Mouse (Mus musculus) midbrain, embryonic 12.5 days (tissue): Measurements from ENCODE around the gene Mpc1. TPM values are rescaled to one million over a fixed set of nuclear protein-coding genes. Genes with fewer than 3 reads are reported as not detected.
A peak's percentile ranks its signal among the peaks of the same experiment; 100 is the strongest.

Experiments used
- ATAC-seq: fragments of 200-750 bp; cut with Nextera tagmentation; 2 replicates; pipeline ENCODE4 v1.8.0; 2017; ENCODE audit warnings: low read depth, moderate TSS enrichment, moderate library complexity; ENCODE audit not compliant: low FRiP score
- H3K27ac ChIP-seq: fragments of 300-500 bp; sonication (generic); replicated peaks from 2 replicates; pipeline ENCODE4 v1.5.1; 2016; ENCODE audit warnings: mild to moderate bottlenecking
- H3K27me3 ChIP-seq: fragments of 300-500 bp; sonication (generic); 2 replicates; pipeline ENCODE4 v1.6.1; 2016; ENCODE audit warnings: mild to moderate bottlenecking
- H3K36me3 ChIP-seq: fragments of 300-500 bp; sonication (generic); 2 replicates; pipeline ENCODE4 v1.6.1; 2016
- H3K4me1 ChIP-seq: fragments of 300-500 bp; sonication (generic); 2 replicates; pipeline ENCODE4 v1.6.1; 2016
- H3K4me2 ChIP-seq: fragments of 300-500 bp; sonication (generic); replicated peaks from 2 replicates; pipeline ENCODE4 v1.6.1; 2016; ENCODE audit warnings: mild to moderate bottlenecking, moderate library complexity
- H3K4me3 ChIP-seq: fragments of 300-500 bp; sonication (generic); 2 replicates; pipeline ENCODE4 v1.5.1; 2016; ENCODE audit warnings: mild to moderate bottlenecking
- H3K9ac ChIP-seq: fragments of 300-500 bp; sonication (generic); replicated peaks from 2 replicates; pipeline ENCODE4 v1.6.1; 2016; ENCODE audit warnings: mild to moderate bottlenecking, moderate library complexity
- H3K9me3 ChIP-seq: fragments of 300-500 bp; sonication (generic); 2 replicates; pipeline ENCODE4 v1.6.1; 2016; ENCODE audit warnings: mild to moderate bottlenecking
- WGBS: fragments of 180-500 bp; shearing (Covaris S2); methylation state at CpG from one replicate; pipeline ENCODE4 v1.1.7; 2016; 5-methylcytosine and 5-hydroxymethylcytosine counted together
- polyA plus RNA-seq: library from polyadenylated mRNA; unstranded; fragments of >200 nt; fragmentation: Nextera tagmentation; extraction: Ambion mirVana; gene quantifications from 2 replicates; pipeline ENCODE4 v1.2.1, GENCODE M21; 2016

Gene Mpc1
- polyA plus RNA-seq, 1 experiment from 2014 or later = 116 TPM

GRCm38 (mm10) chr17:8283526-8284253, 986 bp downstream of the Mpc1 start:
- Histone ChIP-seq H3K9me3 (no peaks in the 10 kb centered on the region), H3K36me3 (no peaks in the 10 kb centered on the region), H3K4me3 (peak overlapping the region; percentile 70), H3K9ac (peak overlapping the region; percentile 75), H3K4me1 (peaks cover 15% of the 10 kb centered on the region), H3K27me3 (no peaks in the 10 kb centered on the region; the same call in 1 of the 2 replicates), H3K4me2 (peak overlapping the region; percentile 100), H3K27ac (peak overlapping the region; percentile 82)
- WGBS = under 1% methylated on average over 70 of the region's 77 CpGs
- ATAC-seq = peak; percentile 99

- peak overlapping the region; percentile 82 for H3K27ac ChIP-seq
- no peaks in the 10 kb centered on the region for H3K36me3 ChIP-seq
- no peak; the same call in 1 of the 2 replicates for ATAC-seq
- H3K4me3 ChIP-seq = peak overlapping the region; percentile 70
- peak overlapping the region; percentile 100 for H3K4me2 ChIP-seq
- H3K27me3 ChIP-seq = no peaks in the 10 kb centered on the region; the same call in 1 of the 2 replicates
- no peaks in the 10 kb centered on the region for H3K9me3 ChIP-seq
- H3K9ac ChIP-seq = peak overlapping the region; percentile 75
- WGBS = under 1% methylated on average over 32 of the region's 32 CpGs
- H3K4me1 ChIP-seq = peaks cover 15% of the 10 kb centered on the region
Observed at GRCm38 (mm10) chr17:8284254-8284661, 1.6 kb downstream of the Mpc1 start.

- H3K4me2 ChIP-seq = peak overlapping the region; percentile 100
- no peak for ATAC-seq
- H3K27ac ChIP-seq = no peak overlapping the region
- no peaks in the 10 kb centered on the region for H3K36me3 ChIP-seq
- no peaks in the 10 kb centered on the region for H3K9me3 ChIP-seq
- peak overlapping the region; percentile 70 for H3K4me3 ChIP-seq
- WGBS = 44% methylated on average over 8 of the region's 8 CpGs
- H3K9ac ChIP-seq = no peak overlapping the region
- H3K4me1 ChIP-seq = peaks cover 15% of the 10 kb centered on the region
- no peaks in the 10 kb centered on the region; the same call in 1 of the 2 replicates for H3K27me3 ChIP-seq
Observed at GRCm38 (mm10) chr17:8285056-8285455, 2.4 kb downstream of the Mpc1 start.

GRCm38 (mm10) chr17:8286987-8287386, 4.3 kb downstream of the Mpc1 start:
- Histone ChIP-seq H3K36me3 (no peaks in the 10 kb centered on the region), H3K27me3 (no peaks in the 10 kb centered on the region; the same call in 1 of the 2 replicates), H3K27ac (no peak overlapping the region), H3K4me1 (peaks cover 15% of the 10 kb centered on the region), H3K9me3 (no peaks in the 10 kb centered on the region), H3K4me3 (no peak overlapping the region), H3K4me2 (no peak overlapping the region), H3K9ac (no peak overlapping the region)
- no peak for ATAC-seq
- 85% methylated on average over 4 of the region's 4 CpGs for WGBS

GRCm38 (mm10) chr17:8289993-8290679, 7.4 kb downstream of the Mpc1 start:
- Histone ChIP-seq H3K4me2 (no peak overlapping the region), H3K4me3 (no peak overlapping the region), H3K27me3 (no peaks in the 10 kb centered on the region; the same call in 1 of the 2 replicates), H3K27ac (no peak overlapping the region), H3K36me3 (no peaks in the 10 kb centered on the region), H3K9ac (no peak overlapping the region), H3K4me1 (0 out of 2 replicates have a peak, but pooled peaks cover under 1% of the 10 kb centered on the region), H3K9me3 (no peaks in the 10 kb centered on the region)
- WGBS = 87% methylated on average over 3 of the region's 3 CpGs
- ATAC-seq = no peak

GRCm38 (mm10) chr17:8290736-8291135, 8.0 kb downstream of the Mpc1 start:
- no peak overlapping the region for H3K4me2 ChIP-seq

GRCm38 (mm10) chr17:8295825-8296224, 13.1 kb downstream of the Mpc1 start:
- H3K27me3 ChIP-seq = no peaks in the 10 kb centered on the region
- H3K36me3 ChIP-seq = 0 out of 2 replicates have a peak, but pooled peaks cover 3% of the 10 kb centered on the region
- H3K27ac ChIP-seq = no peak overlapping the region
- no peaks in the 10 kb centered on the region for H3K9me3 ChIP-seq
- no peaks in the 10 kb centered on the region for H3K4me1 ChIP-seq
- no peak for ATAC-seq
- H3K9ac ChIP-seq = no peak overlapping the region
- no peak overlapping the region for H3K4me3 ChIP-seq
- no peak overlapping the region for H3K4me2 ChIP-seq

More at GRCm38 (mm10) chr17:8290736-8291135, 8.0 kb downstream of the Mpc1 start:
- Histone ChIP-seq H3K9me3 (no peaks in the 10 kb centered on the region), H3K9ac (no peak overlapping the region), H3K27ac (no peak overlapping the region), H3K36me3 (no peaks in the 10 kb centered on the region), H3K4me1 (no peaks in the 10 kb centered on the region), H3K27me3 (no peaks in the 10 kb centered on the region), H3K4me3 (no peak overlapping the region)
- no peak for ATAC-seq

- Histone ChIP-seq H3K4me3 (no peak overlapping the region), H3K4me1 (no peaks in the 10 kb centered on the region), H3K36me3 (0 out of 2 replicates have a peak, but pooled peaks cover 3% of the 10 kb centered on the region), H3K4me2 (no peak overlapping the region), H3K9ac (no peak overlapping the region), H3K27ac (no peak overlapping the region), H3K27me3 (no peaks in the 10 kb centered on the region), H3K9me3 (no peaks in the 10 kb centered on the region)
- 86% methylated on average over 9 of the region's 9 CpGs for WGBS
- ATAC-seq = no peak
Observed at GRCm38 (mm10) chr17:8296313-8296844, 13.7 kb downstream of the Mpc1 start.

- no peaks in the 10 kb centered on the region for H3K4me1 ChIP-seq
- WGBS = 89% methylated on average over 5 of the region's 5 CpGs
- H3K9ac ChIP-seq = no peak overlapping the region
- H3K4me2 ChIP-seq = no peak overlapping the region
- 0 out of 2 replicates have a peak, but pooled peaks cover 3% of the 10 kb centered on the region for H3K36me3 ChIP-seq
- no peaks in the 10 kb centered on the region for H3K9me3 ChIP-seq
- no peak overlapping the region for H3K4me3 ChIP-seq
- ATAC-seq = no peak
- no peak overlapping the region for H3K27ac ChIP-seq
- H3K27me3 ChIP-seq = no peaks in the 10 kb centered on the region
Observed at GRCm38 (mm10) chr17:8297746-8298145, 15.0 kb downstream of the Mpc1 start.

- H3K4me1 ChIP-seq = no peaks in the 10 kb centered on the region
- no peak overlapping the region for H3K27ac ChIP-seq
- no peak for ATAC-seq
- 0 out of 2 replicates have a peak, but pooled peaks cover 3% of the 10 kb centered on the region for H3K36me3 ChIP-seq
- no peak overlapping the region for H3K9ac ChIP-seq
- H3K4me2 ChIP-seq = no peak overlapping the region
- WGBS = 91% methylated on average over 2 of the region's 2 CpGs
- H3K27me3 ChIP-seq = no peaks in the 10 kb centered on the region
- H3K4me3 ChIP-seq = no peak overlapping the region
- H3K9me3 ChIP-seq = no peaks in the 10 kb centered on the region
Observed at GRCm38 (mm10) chr17:8298281-8298680, 15.6 kb downstream of the Mpc1 start.

GRCm38 (mm10) chr17:8299524-8299923, 16.8 kb downstream of the Mpc1 start:
- H3K4me3 ChIP-seq = no peak overlapping the region
- ATAC-seq = no peak
- no peak overlapping the region for H3K27ac ChIP-seq
- 0 out of 2 replicates have a peak, but pooled peaks cover 4% of the 10 kb centered on the region for H3K27me3 ChIP-seq
- H3K4me2 ChIP-seq = no peak overlapping the region
- no peaks in the 10 kb centered on the region for H3K9me3 ChIP-seq
- H3K9ac ChIP-seq = no peak overlapping the region
- no peaks in the 10 kb centered on the region for H3K4me1 ChIP-seq
- H3K36me3 ChIP-seq = 0 out of 2 replicates have a peak, but pooled peaks cover 3% of the 10 kb centered on the region

GRCm38 (mm10) chr17:8301515-8301914, 18.8 kb downstream of the Mpc1 start:
- Histone ChIP-seq H3K27ac (no peak overlapping the region), H3K4me1 (no peaks in the 10 kb centered on the region), H3K4me2 (no peak overlapping the region), H3K9ac (no peak overlapping the region), H3K9me3 (no peaks in the 10 kb centered on the region), H3K4me3 (no peak overlapping the region), H3K36me3 (0 out of 2 replicates have a peak, but pooled peaks cover 3% of the 10 kb centered on the region), H3K27me3 (0 out of 2 replicates have a peak, but pooled peaks cover 5% of the 10 kb centered on the region)
- 73% methylated on average over 4 of the region's 4 CpGs for WGBS
- ATAC-seq = no peak
